Mouse (Mus musculus): ENCODE results near the gene Bicc1. TPM values are rescaled to one million over a fixed set of nuclear protein-coding genes. Genes with fewer than 3 reads are reported as not detected.
"Not testable (repeated sequence)": the region's sequence is repeated elsewhere in the genome, so short reads cannot be mapped to it uniquely, and the experiment has no call there.

Bicc1 gene
- total RNA-seq, 1 experiment = 1.8 TPM

DNA sequence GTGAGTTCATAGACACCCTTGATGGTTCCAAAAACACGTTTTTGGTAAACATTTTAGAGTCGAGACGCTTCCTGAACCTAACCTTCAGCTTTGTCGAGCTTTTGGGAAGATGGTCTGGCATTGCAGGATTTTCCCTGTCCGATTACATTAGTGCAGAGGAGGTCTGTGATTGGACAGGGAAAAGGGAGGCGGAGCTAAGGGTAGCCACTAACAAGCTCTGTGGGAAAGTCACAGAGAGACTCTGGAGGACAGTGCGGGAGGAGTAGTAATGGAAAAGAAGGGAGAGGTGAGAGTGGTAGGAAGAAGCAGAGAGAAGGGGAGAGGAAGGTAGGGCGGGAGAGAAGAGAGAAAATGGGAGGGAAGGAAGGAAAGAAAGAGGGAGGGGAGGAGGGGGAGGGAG lies 194.8 kb downstream of the Bicc1 start:
- TF ChIP-seq HCFC1 (IDR thresholded peaks at IDR 0.05; ENCODE audit: borderline replicate concordance, insufficient read depth, low read length) (no peak), CHD2 (IDR thresholded peaks at IDR 0.05; ENCODE audit: low read depth, low read length) (no peak), ZNF384 (IDR thresholded peaks at IDR 0.05; ENCODE audit: low read depth, low read length) (no peak), MAFK (IDR thresholded peaks at IDR 0.05; ENCODE audit: insufficient read depth, low read depth, low read length) (no peak), ZC3H11A (IDR thresholded peaks at IDR 0.05; ENCODE audit: borderline replicate concordance, low read depth, low read length) (no peak)
- in situ Hi-C loops (cut with MboI; ENCODE audit: low sequenced_read_pairs in 2 of 2, unreplicated experiment in 2 of 2) = no loop called here
- Histone ChIP-seq H3K9me3 (ENCODE audit: control insufficient read depth, insufficient read depth, low read depth, low read length) (no peaks in the 10 kb centered on the region), H3K27ac (ENCODE audit: insufficient read depth, low read depth, low read length, poor library complexity, severe bottlenecking) (no peak overlapping the region), H3K9ac (ENCODE audit: insufficient read depth, low read depth, low read length, poor library complexity, severe bottlenecking) (no peak overlapping the region), H3K4me3 (ENCODE audit: insufficient read depth in 1 of 2, low read depth in 1 of 2, low read length in 2 of 2, poor library complexity in 1 of 2, severe bottlenecking in 1 of 2) (peak overlapping the region in 1 of 2 experiments; percentile 51; a peak in 2 of 4 replicates), H3K4me1 (ENCODE audit: control insufficient read depth in 2 of 2, insufficient read depth in 2 of 2, low read length in 2 of 2, poor library complexity in 1 of 2) (peaks cover 0 to 2% of the 10 kb centered on the region in 2 experiments; a peak in 1 of 4 replicates), H3K36me3 (ENCODE audit: control insufficient read depth, insufficient read depth, low read length, poor library complexity, severe bottlenecking) (no peaks in the 10 kb centered on the region)
- no peak for DNase-seq (ENCODE audit: low read depth, low spot score)

DNA sequence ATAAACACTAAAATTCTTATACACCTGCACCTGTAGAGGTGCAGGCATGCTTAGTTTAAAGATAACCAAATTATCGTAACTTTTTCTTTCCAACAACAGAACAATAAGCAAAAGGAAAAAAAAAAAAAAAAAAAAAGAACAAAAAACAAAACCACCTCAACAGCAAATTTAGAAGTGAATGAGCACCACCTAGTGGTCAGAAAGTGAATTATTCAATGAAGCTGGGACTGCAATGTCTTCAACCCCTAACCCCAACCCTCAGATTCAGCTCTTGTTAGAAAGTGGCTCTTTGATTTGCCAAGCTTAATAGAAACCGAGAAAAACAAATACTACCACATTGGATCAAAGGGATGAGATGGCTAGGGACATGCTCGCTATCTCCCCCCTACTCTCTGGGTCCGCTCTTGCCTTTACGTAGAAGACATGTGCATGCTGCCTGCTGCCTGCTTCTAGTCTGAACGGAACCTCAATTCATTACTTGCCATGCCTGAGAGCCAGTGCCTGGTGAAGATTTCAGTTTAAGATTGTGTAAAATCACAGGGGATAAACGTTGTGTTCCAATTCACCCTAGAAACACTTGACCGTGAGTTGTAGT lies 195.8 kb downstream of the Bicc1 start:
- Histone ChIP-seq H3K9ac (ENCODE audit: insufficient read depth, low read depth, low read length, poor library complexity, severe bottlenecking) (no peak overlapping the region), H3K36me3 (ENCODE audit: control insufficient read depth, insufficient read depth, low read length, poor library complexity, severe bottlenecking) (no peaks in the 10 kb centered on the region), H3K27ac (ENCODE audit: insufficient read depth, low read depth, low read length, poor library complexity, severe bottlenecking) (no peak overlapping the region), H3K4me1 (ENCODE audit: control insufficient read depth in 2 of 2, insufficient read depth in 2 of 2, low read length in 2 of 2, poor library complexity in 1 of 2) (no peaks in the 10 kb centered on the region; a peak in 1 of 4 replicates), H3K9me3 (ENCODE audit: control insufficient read depth, insufficient read depth, low read depth, low read length) (no peaks in the 10 kb centered on the region), H3K4me3 (ENCODE audit: insufficient read depth in 1 of 2, low read depth in 1 of 2, low read length in 2 of 2, poor library complexity in 1 of 2, severe bottlenecking in 1 of 2) (no peak overlapping the region)
- TF ChIP-seq HCFC1 (IDR thresholded peaks at IDR 0.05; ENCODE audit: borderline replicate concordance, insufficient read depth, low read length) (no peak), ZNF384 (IDR thresholded peaks at IDR 0.05; ENCODE audit: low read depth, low read length) (peak; percentile 97), ZC3H11A (IDR thresholded peaks at IDR 0.05; ENCODE audit: borderline replicate concordance, low read depth, low read length) (peak; percentile 68; the same call in 1 of the 2 replicates), MAFK (IDR thresholded peaks at IDR 0.05; ENCODE audit: insufficient read depth, low read depth, low read length) (0 out of 2 replicates have a peak, but pooled peaks have one; percentile 44), CHD2 (IDR thresholded peaks at IDR 0.05; ENCODE audit: low read depth, low read length) (no peak)
- in situ Hi-C loops (cut with MboI; ENCODE audit: low sequenced_read_pairs in 2 of 2, unreplicated experiment in 2 of 2) = no loop called here
- peak; percentile 61 for DNase-seq (ENCODE audit: low read depth, low spot score)

DNA sequence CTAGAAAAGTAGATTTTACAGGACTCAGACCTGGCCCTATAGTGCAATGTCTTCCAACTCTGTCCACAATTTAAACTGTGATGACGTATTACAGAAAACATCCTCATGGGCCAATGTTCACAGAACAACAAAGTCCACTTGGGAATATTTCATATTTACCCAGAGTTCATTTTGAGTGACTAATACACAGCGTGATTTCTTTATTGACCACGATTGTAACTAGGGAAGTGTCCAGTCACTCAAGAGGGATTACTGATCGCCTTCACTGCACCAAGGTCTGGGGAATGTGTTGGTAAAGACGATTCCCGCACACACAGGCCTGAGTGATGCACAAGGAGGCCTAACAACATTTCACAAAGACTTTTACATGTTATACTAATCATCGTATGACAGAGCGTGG lies 197.9 kb downstream of the Bicc1 start:
- TF ChIP-seq CHD2 (IDR thresholded peaks at IDR 0.05; ENCODE audit: low read depth, low read length) (no peak), MAFK (IDR thresholded peaks at IDR 0.05; ENCODE audit: insufficient read depth, low read depth, low read length) (no peak), ZC3H11A (IDR thresholded peaks at IDR 0.05; ENCODE audit: borderline replicate concordance, low read depth, low read length) (no peak), HCFC1 (IDR thresholded peaks at IDR 0.05; ENCODE audit: borderline replicate concordance, insufficient read depth, low read length) (no peak), ZNF384 (IDR thresholded peaks at IDR 0.05; ENCODE audit: low read depth, low read length) (no peak)
- no peaks in the 10 kb centered on the region; a peak in 1 of 4 replicates for H3K4me1 ChIP-seq (ENCODE audit: control insufficient read depth in 2 of 2, insufficient read depth in 2 of 2, low read length in 2 of 2, poor library complexity in 1 of 2)
- DNase-seq (ENCODE audit: low read depth, low spot score) = no peak
- no peak overlapping the region for H3K9ac ChIP-seq (ENCODE audit: insufficient read depth, low read depth, low read length, poor library complexity, severe bottlenecking)
- in situ Hi-C loops (cut with MboI; ENCODE audit: low sequenced_read_pairs in 2 of 2, unreplicated experiment in 2 of 2) = no loop called here
- no peak overlapping the region for H3K4me3 ChIP-seq (ENCODE audit: insufficient read depth in 1 of 2, low read depth in 1 of 2, low read length in 2 of 2, poor library complexity in 1 of 2, severe bottlenecking in 1 of 2)
- H3K27ac ChIP-seq (ENCODE audit: insufficient read depth, low read depth, low read length, poor library complexity, severe bottlenecking) = no peak overlapping the region
- no peaks in the 10 kb centered on the region for H3K9me3 ChIP-seq (ENCODE audit: control insufficient read depth, insufficient read depth, low read depth, low read length)
- no peaks in the 10 kb centered on the region for H3K36me3 ChIP-seq (ENCODE audit: control insufficient read depth, insufficient read depth, low read length, poor library complexity, severe bottlenecking)

DNA sequence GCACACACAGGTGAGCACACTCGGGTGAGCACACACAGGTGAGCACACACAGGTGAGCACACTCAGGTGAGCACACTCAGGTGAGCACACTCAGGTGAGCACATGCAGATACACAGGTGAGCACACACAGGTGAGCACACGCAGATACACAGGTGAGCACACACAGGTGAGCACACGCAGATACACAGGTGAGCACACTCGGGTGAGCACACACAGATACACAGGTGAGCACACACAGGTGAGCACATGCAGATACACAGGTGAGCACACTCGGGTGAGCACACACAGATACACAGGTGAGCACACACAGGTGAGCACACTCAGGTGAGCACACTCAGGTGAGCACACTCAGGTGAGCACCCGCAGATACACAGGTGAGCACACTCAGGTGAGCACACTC lies 199.1 kb downstream of the Bicc1 start:
- H3K9ac ChIP-seq (ENCODE audit: insufficient read depth, low read depth, low read length, poor library complexity, severe bottlenecking); H3K4me3 ChIP-seq (ENCODE audit: insufficient read depth in 1 of 2, low read depth in 1 of 2, low read length in 2 of 2, poor library complexity in 1 of 2, severe bottlenecking in 1 of 2); DNase-seq (ENCODE audit: low read depth, low spot score); in situ Hi-C loops (cut with MboI; ENCODE audit: low sequenced_read_pairs in 2 of 2, unreplicated experiment in 2 of 2); H3K27ac ChIP-seq (ENCODE audit: insufficient read depth, low read depth, low read length, poor library complexity, severe bottlenecking); H3K4me1 ChIP-seq (ENCODE audit: control insufficient read depth in 2 of 2, insufficient read depth in 2 of 2, low read length in 2 of 2, poor library complexity in 1 of 2); H3K36me3 ChIP-seq (ENCODE audit: control insufficient read depth, insufficient read depth, low read length, poor library complexity, severe bottlenecking); H3K9me3 ChIP-seq (ENCODE audit: control insufficient read depth, insufficient read depth, low read depth, low read length): not testable (repeated sequence)

- DNase-seq (ENCODE audit: low read depth, low spot score) = no peak
- no peak for TF ChIP-seq MAFK (IDR thresholded peaks at IDR 0.05; ENCODE audit: insufficient read depth, low read depth, low read length)
- TF ChIP-seq ZC3H11A (IDR thresholded peaks at IDR 0.05; ENCODE audit: borderline replicate concordance, low read depth, low read length) = no peak
- TF ChIP-seq HCFC1 (IDR thresholded peaks at IDR 0.05; ENCODE audit: borderline replicate concordance, insufficient read depth, low read length) = no peak
- TF ChIP-seq CHD2 (IDR thresholded peaks at IDR 0.05; ENCODE audit: low read depth, low read length) = no peak
- TF ChIP-seq ZNF384 (IDR thresholded peaks at IDR 0.05; ENCODE audit: low read depth, low read length) = no peak
- Histone ChIP-seq H3K4me1 (ENCODE audit: control insufficient read depth in 2 of 2, insufficient read depth in 2 of 2, low read length in 2 of 2, poor library complexity in 1 of 2) (no peaks in the 10 kb centered on the region), H3K9me3 (ENCODE audit: control insufficient read depth, insufficient read depth, low read depth, low read length) (no peaks in the 10 kb centered on the region), H3K4me3 (ENCODE audit: insufficient read depth in 1 of 2, low read depth in 1 of 2, low read length in 2 of 2, poor library complexity in 1 of 2, severe bottlenecking in 1 of 2) (no peak overlapping the region), H3K27ac (ENCODE audit: insufficient read depth, low read depth, low read length, poor library complexity, severe bottlenecking) (no peak overlapping the region), H3K36me3 (ENCODE audit: control insufficient read depth, insufficient read depth, low read length, poor library complexity, severe bottlenecking) (no peaks in the 10 kb centered on the region), H3K9ac (ENCODE audit: insufficient read depth, low read depth, low read length, poor library complexity, severe bottlenecking) (no peak overlapping the region)
- in situ Hi-C loops (cut with MboI; ENCODE audit: low sequenced_read_pairs in 2 of 2, unreplicated experiment in 2 of 2) = no loop called here
Observed at GRCm38 (mm10) chr10:70952770-70953147, 206.7 kb downstream of the Bicc1 start.

Data from ES-E14 (cell line).